Comparison of ENCODE assay signal across 8 mouse cellular contexts in the genomic region with DNA sequence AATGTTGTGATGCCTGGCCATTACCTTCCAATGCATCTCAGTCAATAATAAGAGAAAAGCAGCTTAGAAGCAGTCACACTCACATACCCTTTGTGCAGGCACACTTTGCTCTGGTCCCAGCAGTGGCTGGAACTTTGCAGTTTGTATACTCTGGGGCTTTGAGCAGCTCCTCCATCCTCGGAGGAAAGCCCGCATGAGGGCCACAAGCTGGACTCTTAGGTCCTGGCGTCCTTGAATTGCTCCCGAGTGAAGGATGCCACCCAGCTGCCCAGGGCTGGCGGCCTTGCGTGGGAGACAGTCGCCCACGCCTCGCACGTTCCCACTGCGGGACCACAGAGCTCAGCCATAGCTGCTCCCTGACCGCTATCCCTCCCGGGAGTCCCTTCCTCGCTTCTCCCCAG. TPM values are rescaled to one million over a fixed set of nuclear protein-coding genes. Genes with fewer than 3 reads are reported as not detected.
A peak's percentile ranks its signal among the peaks of the same experiment; 100 is the strongest.
DNase-seq lines count a peak whose midpoint lies in the region; ATAC-seq and TF ChIP-seq lines count a peak whose summit lies in the region.

No protein-coding gene starts in this region.

- TF ChIP-seq CTCF in heart, adult 2 months (IDR thresholded peaks at IDR 0.05): no peak
- TF ChIP-seq CTCF in kidney, postnatal 0 days (IDR thresholded peaks at IDR 0.05; ENCODE audit: low read depth): no peak

- H3K79me2 ChIP-seq in heart, adult 2 months (replicated peaks; ENCODE audit: control insufficient read depth, insufficient read depth, low read length): no peaks in the 10 kb centered on the region

- H3K9me3 ChIP-seq in forebrain, embryonic 12.5 days: no peaks in the 10 kb centered on the region
- H3K9me3 ChIP-seq in kidney, postnatal 0 days (replicated peaks; ENCODE audit: low read length): no peaks in the 10 kb centered on the region
- H3K9me3 ChIP-seq in midbrain, embryonic 15.5 days: no peaks in the 10 kb centered on the region

- H3K27ac ChIP-seq in heart, adult 2 months: peak overlapping the region; percentile 72
- no peak overlapping the region for H3K27ac ChIP-seq in forebrain, embryonic 12.5 days
- peak overlapping the region; percentile 82 for H3K27ac ChIP-seq in kidney, postnatal 0 days
- H3K27ac ChIP-seq in midbrain, embryonic 15.5 days: peak overlapping the region; percentile 27; the same call in 1 of the 2 replicates

- no peaks in the 10 kb centered on the region for H3K36me3 ChIP-seq in heart, adult 2 months (ENCODE audit: control insufficient read depth, insufficient read depth, low read length)
- no peaks in the 10 kb centered on the region for H3K36me3 ChIP-seq in forebrain, embryonic 12.5 days (replicated peaks)
- no peaks in the 10 kb centered on the region for H3K36me3 ChIP-seq in kidney, postnatal 0 days (ENCODE audit: insufficient read depth, low read length)
- no peaks in the 10 kb centered on the region for H3K36me3 ChIP-seq in midbrain, embryonic 15.5 days (replicated peaks)

- 8% methylated on average over 14 of the region's 14 CpGs for WGBS in heart, adult 2 months
- 5% methylated on average over 14 of the region's 14 CpGs for WGBS in forebrain, embryonic 12.5 days
- WGBS in kidney, postnatal 0 days: 3% methylated on average over 14 of the region's 14 CpGs
- 9% methylated on average over 14 of the region's 14 CpGs for WGBS in midbrain, embryonic 15.5 days

- no peaks in the 10 kb centered on the region for H3K4me1 ChIP-seq in heart, adult 2 months (ENCODE audit: control insufficient read depth, insufficient read depth, low read length)
- H3K4me1 ChIP-seq in forebrain, embryonic 12.5 days: peaks cover 7% of the 10 kb centered on the region
- no peaks in the 10 kb centered on the region for H3K4me1 ChIP-seq in kidney, postnatal 0 days (replicated peaks; ENCODE audit: insufficient read depth, low read length)
- peaks cover 5% of the 10 kb centered on the region for H3K4me1 ChIP-seq in midbrain, embryonic 15.5 days

- peak in 1 of 2 experiments; percentile 29 for DNase-seq in heart, adult 2 months
- no peak for DNase-seq in heart, postnatal 25 days (ENCODE audit: low spot score)
- DNase-seq in kidney, postnatal 0 days (ENCODE audit: low spot score): no peak
- no peak for DNase-seq in gastrocnemius, adult 8-10 months (ENCODE audit: low spot score in 2 of 2)

- no peak for TF ChIP-seq POLR2A in heart, adult 2 months (IDR thresholded peaks at IDR 0.05; ENCODE audit: insufficient read depth, low read depth, low read length)

- intact Hi-C loops in heart, adult 2 months (cut with DNase I): loop anchor here (5.0 kb wide), 2 partner anchors 37 to 38 kb away; no protein-coding TSS in a partner anchor
- intact Hi-C loops in heart, postnatal 25 days (cut with DNase I): loop anchor here (5.0 kb wide), 1 partner anchor 38 kb away; no protein-coding TSS in a partner anchor

- peak overlapping the region; percentile 50 for H3K4me3 ChIP-seq in heart, adult 2 months
- peak overlapping the region; percentile 47 for H3K4me3 ChIP-seq in forebrain, embryonic 12.5 days (replicated peaks)
- peak overlapping the region; percentile 66 for H3K4me3 ChIP-seq in kidney, postnatal 0 days (replicated peaks; ENCODE audit: low read depth, low read length)
- peak overlapping the region; percentile 48 for H3K4me3 ChIP-seq in midbrain, embryonic 15.5 days

- ATAC-seq in CD4-positive, CD25-positive, alpha-beta regulatory T cell, adult 4 months: peak; percentile 7
- ATAC-seq in forebrain, embryonic 12.5 days (ENCODE audit: low FRiP score): peak; percentile 15
- peak; percentile 40; the same call in 1 of the 2 replicates for ATAC-seq in kidney, postnatal 0 days (replicated peaks; ENCODE audit: low FRiP score, low read depth)
- ATAC-seq in midbrain, embryonic 15.5 days (replicated peaks): peak; percentile 66
- no peak; the same call in 1 of the 2 replicates for ATAC-seq in megakaryocyte progenitor cell, adult 5-6 weeks (replicated peaks; ENCODE audit: poor library complexity)

- H3K9ac ChIP-seq in heart, adult 2 months (ENCODE audit: low read depth, low read length): peak overlapping the region; percentile 64
- H3K9ac ChIP-seq in forebrain, embryonic 12.5 days: peak overlapping the region; percentile 63
- H3K9ac ChIP-seq in kidney, postnatal 0 days (ENCODE audit: low read depth, low read length): peak overlapping the region; percentile 79
- H3K9ac ChIP-seq in midbrain, embryonic 15.5 days: peak overlapping the region; percentile 51

- no peaks in the 10 kb centered on the region for H3K27me3 ChIP-seq in heart, adult 2 months (ENCODE audit: control insufficient read depth, insufficient read depth, low read length)
- H3K27me3 ChIP-seq in forebrain, embryonic 12.5 days: no peaks in the 10 kb centered on the region
- no peaks in the 10 kb centered on the region for H3K27me3 ChIP-seq in kidney, postnatal 0 days (ENCODE audit: insufficient read depth, low read length)
- no peaks in the 10 kb centered on the region for H3K27me3 ChIP-seq in midbrain, embryonic 15.5 days (replicated peaks)

- H3K4me2 ChIP-seq in forebrain, embryonic 12.5 days: peak overlapping the region; percentile 93
- peak overlapping the region; percentile 67 for H3K4me2 ChIP-seq in kidney, postnatal 0 days (ENCODE audit: low read length)
- H3K4me2 ChIP-seq in midbrain, embryonic 15.5 days: peak overlapping the region; percentile 98

- TF ChIP-seq EP300 in heart, adult 2 months (IDR thresholded peaks at IDR 0.05; ENCODE audit: insufficient read depth, low read depth, low read length): no peak

RNA-seq across cellular contexts. Expression of gene Gucy1a1, which starts 0.9 kb away (rescaled TPM):
- 10 to 100 TPM; 17.7 to 20.6 TPM for total RNA-seq in heart, adult 2 months (2021)
- 12.0 and 22.7 TPM in 2 replicates for polyA plus RNA-seq in heart, adult 2 months (2012; rRNA removed)
- 10 to 100 TPM; 18.9 to 19.3 TPM for total RNA-seq in heart, postnatal 25 days (2021)
- polyA plus RNA-seq in CD4-positive, CD25-positive, alpha-beta regulatory T cell, adult 4 months (2017; shearing (Covaris generic)): 10 to 100 TPM in 1 of 2 experiments, 1 to 10 TPM in 1; 9.2 to 20.3 TPM
- polyA plus RNA-seq in forebrain, embryonic 12.5 days (2016; fragmentation: Nextera tagmentation; extraction: Ambion mirVana): 4.9 and 6.6 TPM in 2 replicates
- 72.4 and 72.5 TPM in 2 replicates for polyA plus RNA-seq in kidney, postnatal 0 days (2015; fragmentation: Nextera tagmentation; extraction: Ambion mirVana)
- 19.1 and 20.4 TPM in 2 replicates for polyA plus RNA-seq in midbrain, embryonic 15.5 days (2015; fragmentation: Nextera tagmentation; extraction: Ambion mirVana)
- 0.17 TPM in 1 of 2 replicates, not detected in the other for total RNA-seq in megakaryocyte progenitor cell, adult 5-6 weeks (2015)
- 4.1 TPM in 1 of 2 replicates, not detected in the other for total RNA-seq in megakaryocyte progenitor cell, adult 5-6 weeks (2017)
- 1 to 10 TPM; 3.4 to 6.0 (median 4.7) TPM for total RNA-seq in gastrocnemius, adult 8-10 months (2022)
